Mouse (Mus musculus): ENCODE results near the gene Gmeb1.

DNA sequence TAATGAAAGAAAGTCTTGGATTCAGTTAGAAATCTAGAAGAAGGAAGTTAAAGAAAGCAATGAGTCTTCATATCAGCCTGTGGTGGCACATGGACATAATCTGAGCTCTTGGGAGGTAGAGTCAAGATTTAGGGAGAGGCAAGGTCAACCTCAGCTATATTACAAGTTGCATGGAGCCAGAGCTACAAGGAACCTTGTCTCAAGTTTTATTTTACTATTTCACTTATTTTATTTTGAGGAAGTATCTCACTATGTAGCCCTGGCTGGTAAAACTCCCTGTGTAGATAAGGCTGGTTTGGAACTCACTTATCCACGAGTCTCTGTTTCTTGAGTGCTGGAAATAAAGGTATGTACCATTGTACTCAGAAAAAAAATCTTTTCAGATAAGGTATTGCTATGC lies 44.8 kb downstream of the Gmeb1 start:
- no peak for TF ChIP-seq CTCF (IDR thresholded peaks at IDR 0.05; ENCODE audit: low read depth, low read length)
- no peak for TF ChIP-seq POLR2A (IDR thresholded peaks at IDR 0.05; ENCODE audit: insufficient read depth, low read length)

All from ES-Bruce4 (cell line).